Mouse (Mus musculus) frontal cortex, postnatal 10 days (tissue): Measurements from ENCODE around the gene Ipo7.

Experiments used
- DNase-seq, 2 experiments: peaks; one replicate each; pipeline ENCODE4 v3.0.0; 2022; ENCODE audit warnings: low spot score in 2 of 2, mixed read lengths in 1 of 2

The Ipo7 gene

GRCm38 (mm10) chr7:110101266-110101665, 83.2 kb downstream of the Ipo7 start:
- DNase-seq = no peak

GRCm38 (mm10) chr7:110105041-110105440, 87.0 kb downstream of the Ipo7 start:
- DNase-seq = no peak
